Mouse (Mus musculus): Measurements from ENCODE around the gene Hdhd5. TPM values are rescaled to one million over a fixed set of nuclear protein-coding genes. Genes with fewer than 3 reads are reported as not detected.

Gene Hdhd5
- polyA plus RNA-seq, 1 experiment from 2014 or later, result 19.1 TPM

- WGBS, result 74% methylated on average over 1 of the region's 1 CpGs
- no peaks in the 10 kb centered on the region for H3K36me3 ChIP-seq (replicated peaks)
- no peak for ATAC-seq (ENCODE audit: low FRiP score)
Observed at GRCm38 (mm10) chr6:120555152-120555551, 24.0 kb upstream of the Hdhd5 start.

GRCm38 (mm10) chr6:120550173-120550572, 19.1 kb upstream of the Hdhd5 start:
- WGBS, result 0% methylated on average over 2 of the region's 2 CpGs
- no peaks in the 10 kb centered on the region for H3K36me3 ChIP-seq (replicated peaks)
- no peaks in the 10 kb centered on the region for H3K9me3 ChIP-seq
- no peak overlapping the region for H3K4me3 ChIP-seq (replicated peaks)
- no peaks in the 10 kb centered on the region for H3K27me3 ChIP-seq
- peaks cover 13% of the 10 kb centered on the region for H3K4me1 ChIP-seq
- peak overlapping the region; percentile 50; the same call in 1 of the 2 replicates for H3K27ac ChIP-seq
- peak; percentile 36; the same call in 1 of the 2 replicates for ATAC-seq (ENCODE audit: low FRiP score)
- H3K4me2 ChIP-seq, result peak overlapping the region; percentile 17; the same call in 1 of the 2 replicates
- H3K9ac ChIP-seq, result no peak overlapping the region

More at GRCm38 (mm10) chr6:120555152-120555551, 24.0 kb upstream of the Hdhd5 start:
- Histone ChIP-seq H3K4me3 (replicated peaks) (no peak overlapping the region), H3K9ac (no peak overlapping the region), H3K4me1 (peaks cover 9% of the 10 kb centered on the region), H3K4me2 (no peak overlapping the region), H3K27ac (no peak overlapping the region), H3K27me3 (no peaks in the 10 kb centered on the region), H3K9me3 (no peaks in the 10 kb centered on the region)

GRCm38 (mm10) chr6:120548581-120548980, 17.5 kb upstream of the Hdhd5 start:
- Histone ChIP-seq H3K9ac (no peak overlapping the region), H3K27me3 (no peaks in the 10 kb centered on the region), H3K4me1 (peaks cover 13% of the 10 kb centered on the region), H3K36me3 (replicated peaks) (no peaks in the 10 kb centered on the region), H3K27ac (no peak overlapping the region), H3K9me3 (no peaks in the 10 kb centered on the region), H3K4me2 (no peak overlapping the region), H3K4me3 (replicated peaks) (no peak overlapping the region)
- WGBS, result 95% methylated on average over 3 of the region's 3 CpGs
- ATAC-seq (ENCODE audit: low FRiP score), result no peak

- Histone ChIP-seq H3K36me3 (replicated peaks) (no peaks in the 10 kb centered on the region), H3K4me1 (peaks cover 13% of the 10 kb centered on the region), H3K9me3 (no peaks in the 10 kb centered on the region), H3K27me3 (no peaks in the 10 kb centered on the region), H3K4me3 (replicated peaks) (no peak overlapping the region), H3K9ac (no peak overlapping the region), H3K4me2 (no peak overlapping the region), H3K27ac (no peak overlapping the region)
- 86% methylated on average over 4 of the region's 4 CpGs for WGBS
- no peak for ATAC-seq (ENCODE audit: low FRiP score)
Observed at GRCm38 (mm10) chr6:120546973-120547372, 15.9 kb upstream of the Hdhd5 start.

GRCm38 (mm10) chr6:120546292-120546691, 15.2 kb upstream of the Hdhd5 start:
- WGBS, result 92% methylated on average over 3 of the region's 3 CpGs

GRCm38 (mm10) chr6:120542061-120542460, 10.9 kb upstream of the Hdhd5 start:
- 11% methylated on average over 1 of the region's 1 CpGs for WGBS
- no peak overlapping the region for H3K27ac ChIP-seq
- H3K9ac ChIP-seq, result no peak overlapping the region
- no peaks in the 10 kb centered on the region for H3K36me3 ChIP-seq (replicated peaks)
- H3K27me3 ChIP-seq, result no peaks in the 10 kb centered on the region
- no peaks in the 10 kb centered on the region for H3K9me3 ChIP-seq
- H3K4me1 ChIP-seq, result peaks cover 9% of the 10 kb centered on the region
- H3K4me3 ChIP-seq (replicated peaks), result no peak overlapping the region
- ATAC-seq (ENCODE audit: low FRiP score), result no peak
- H3K4me2 ChIP-seq, result no peak overlapping the region

More at GRCm38 (mm10) chr6:120546292-120546691, 15.2 kb upstream of the Hdhd5 start:
- no peak overlapping the region for H3K27ac ChIP-seq
- H3K36me3 ChIP-seq (replicated peaks), result no peaks in the 10 kb centered on the region
- H3K9ac ChIP-seq, result no peak overlapping the region
- no peak overlapping the region for H3K4me2 ChIP-seq
- peaks cover 13% of the 10 kb centered on the region for H3K4me1 ChIP-seq
- no peaks in the 10 kb centered on the region for H3K9me3 ChIP-seq
- no peaks in the 10 kb centered on the region for H3K27me3 ChIP-seq
- no peak for ATAC-seq (ENCODE audit: low FRiP score)
- H3K4me3 ChIP-seq (replicated peaks), result no peak overlapping the region

- Histone ChIP-seq H3K27me3 (no peaks in the 10 kb centered on the region), H3K9me3 (no peaks in the 10 kb centered on the region), H3K9ac (no peak overlapping the region), H3K36me3 (replicated peaks) (no peaks in the 10 kb centered on the region), H3K4me2 (no peak overlapping the region), H3K4me3 (replicated peaks) (no peak overlapping the region), H3K27ac (no peak overlapping the region), H3K4me1 (peaks cover 9% of the 10 kb centered on the region)
- 56% methylated on average over 2 of the region's 2 CpGs for WGBS
- ATAC-seq (ENCODE audit: low FRiP score), result no peak
Observed at GRCm38 (mm10) chr6:120541386-120541785, 10.3 kb upstream of the Hdhd5 start.

- Histone ChIP-seq H3K9me3 (no peaks in the 10 kb centered on the region), H3K36me3 (replicated peaks) (no peaks in the 10 kb centered on the region), H3K4me3 (replicated peaks) (no peak overlapping the region), H3K4me1 (peaks cover 9% of the 10 kb centered on the region), H3K4me2 (peak overlapping the region; percentile 64; the same call in 1 of the 2 replicates), H3K27ac (peak overlapping the region; percentile 4; the same call in 1 of the 2 replicates), H3K9ac (no peak overlapping the region), H3K27me3 (no peaks in the 10 kb centered on the region)
- ATAC-seq (ENCODE audit: low FRiP score), result peak; percentile 45; the same call in 1 of the 2 replicates
- 53% methylated on average over 10 of the region's 10 CpGs for WGBS
Observed at GRCm38 (mm10) chr6:120539781-120540231, 8.7 kb upstream of the Hdhd5 start.

- no peaks in the 10 kb centered on the region for H3K9me3 ChIP-seq
- H3K9ac ChIP-seq, result peak overlapping the region; percentile 58
- WGBS, result 3% methylated on average over 16 of the region's 16 CpGs
- H3K27me3 ChIP-seq, result no peaks in the 10 kb centered on the region
- H3K4me2 ChIP-seq, result peak overlapping the region; percentile 64
- H3K4me1 ChIP-seq, result peaks cover 9% of the 10 kb centered on the region
- ATAC-seq (ENCODE audit: low FRiP score), result peak; percentile 93
- H3K27ac ChIP-seq, result peak overlapping the region; percentile 42; the same call in 1 of the 2 replicates
- no peaks in the 10 kb centered on the region for H3K36me3 ChIP-seq (replicated peaks)
- peak overlapping the region; percentile 33 for H3K4me3 ChIP-seq (replicated peaks)
Observed at GRCm38 (mm10) chr6:120539132-120539759, 8.1 kb upstream of the Hdhd5 start.

GRCm38 (mm10) chr6:120536337-120536736, 5.2 kb upstream of the Hdhd5 start:
- H3K27me3 ChIP-seq, result no peaks in the 10 kb centered on the region
- H3K4me2 ChIP-seq, result no peak overlapping the region
- no peaks in the 10 kb centered on the region for H3K36me3 ChIP-seq (replicated peaks)
- ATAC-seq (ENCODE audit: low FRiP score), result no peak
- no peak overlapping the region for H3K9ac ChIP-seq
- H3K27ac ChIP-seq, result no peak overlapping the region
- no peaks in the 10 kb centered on the region for H3K9me3 ChIP-seq
- peaks cover 9% of the 10 kb centered on the region for H3K4me1 ChIP-seq
- H3K4me3 ChIP-seq (replicated peaks), result no peak overlapping the region
- WGBS, result 77% methylated on average over 2 of the region's 2 CpGs

GRCm38 (mm10) chr6:120532594-120532993, 1.5 kb upstream of the Hdhd5 start:
- Histone ChIP-seq H3K9me3 (no peaks in the 10 kb centered on the region), H3K9ac (no peak overlapping the region), H3K27me3 (no peaks in the 10 kb centered on the region), H3K27ac (no peak overlapping the region), H3K4me2 (no peak overlapping the region), H3K4me1 (peaks cover 17% of the 10 kb centered on the region), H3K36me3 (replicated peaks) (no peaks in the 10 kb centered on the region), H3K4me3 (replicated peaks) (no peak overlapping the region)
- no peak for ATAC-seq (ENCODE audit: low FRiP score)
- WGBS, result 86% methylated on average over 1 of the region's 1 CpGs

- Histone ChIP-seq H3K9me3 (no peaks in the 10 kb centered on the region), H3K36me3 (replicated peaks) (no peaks in the 10 kb centered on the region), H3K27ac (no peak overlapping the region), H3K4me2 (peak overlapping the region; percentile 58), H3K9ac (0 out of 2 replicates have a peak overlapping the region, but pooled peaks have one; percentile 21), H3K4me3 (replicated peaks) (no peak overlapping the region), H3K27me3 (no peaks in the 10 kb centered on the region), H3K4me1 (peaks cover 17% of the 10 kb centered on the region)
- ATAC-seq (ENCODE audit: low FRiP score), result no peak
- 82% methylated on average over 4 of the region's 4 CpGs for WGBS
Observed at GRCm38 (mm10) chr6:120529123-120529522, 2.0 kb downstream of the Hdhd5 start.

- Histone ChIP-seq H3K4me1 (peaks cover 12% of the 10 kb centered on the region), H3K4me2 (no peak overlapping the region), H3K27ac (no peak overlapping the region), H3K4me3 (replicated peaks) (no peak overlapping the region), H3K27me3 (no peaks in the 10 kb centered on the region), H3K9me3 (no peaks in the 10 kb centered on the region), H3K9ac (no peak overlapping the region), H3K36me3 (replicated peaks) (peaks cover 35% of the 10 kb centered on the region)
- no peak for ATAC-seq (ENCODE audit: low FRiP score)
- WGBS, result 94% methylated on average over 5 of the region's 5 CpGs
Observed at GRCm38 (mm10) chr6:120524796-120525195, 6.3 kb downstream of the Hdhd5 start.

All from forebrain, embryonic 12.5 days (tissue).